Mouse (Mus musculus): ENCODE measurements around the gene Dmwd. TPM values are rescaled to one million over a fixed set of nuclear protein-coding genes. Genes with fewer than 3 reads are reported as not detected.
A peak's percentile ranks its signal among the peaks of the same experiment; 100 is the strongest.

Gene Dmwd
- polyA plus RNA-seq, 1 experiment from 2014 or later = 11.9 TPM

DNA sequence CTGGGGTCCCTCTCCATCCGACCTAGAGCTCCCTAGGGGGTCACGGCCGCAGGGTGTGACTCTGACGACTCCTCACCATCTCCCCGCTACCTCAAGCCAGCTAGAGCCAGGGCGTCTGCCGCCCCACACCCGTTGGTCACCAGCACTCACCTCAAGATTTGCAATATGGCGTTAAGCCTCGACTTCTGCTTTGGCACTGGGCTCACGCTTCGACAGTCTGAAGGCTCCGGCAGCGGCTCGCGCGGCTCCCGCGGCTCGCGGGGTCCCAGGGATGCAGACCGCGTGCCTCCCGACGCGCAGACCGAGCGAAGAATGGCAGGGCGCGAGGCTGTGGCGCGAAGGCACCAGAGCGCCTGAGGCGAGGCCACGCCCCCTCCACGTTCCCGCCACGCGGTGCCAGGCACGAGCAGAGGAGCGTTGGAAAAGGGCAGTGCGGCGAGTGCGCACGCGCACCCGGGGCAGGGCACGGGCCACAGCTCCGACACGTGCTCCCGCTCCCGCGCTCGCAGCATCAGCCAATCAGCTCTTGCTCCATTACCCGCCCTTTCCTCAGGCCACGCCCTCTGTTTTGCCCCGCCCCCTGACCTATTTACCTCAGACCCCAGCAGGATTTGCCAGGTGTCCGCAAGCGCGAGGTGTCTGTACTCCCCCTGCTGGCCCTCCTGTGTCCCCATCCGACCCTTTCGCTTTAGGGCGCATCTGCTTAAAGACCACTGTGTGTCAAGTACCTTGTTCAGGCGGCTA is 42.2 kb downstream of the Dmwd start, which contains the start of gene Gm4969:
TSS of gene Gm4969 (minus strand) at position 341 of the 744 bp plus-strand sequence.
- Histone ChIP-seq H3K27ac (ENCODE audit: low read length) (no peak within 1 kb of the TSS), H3K9me3 (ENCODE audit: control insufficient read depth, low read length) (peaks cover 11% of the 10 kb centered on the region), H3K9ac (ENCODE audit: low read length) (no peak within 1 kb of the TSS), H3K27me3 (ENCODE audit: control insufficient read depth, insufficient read depth, low read depth, low read length) (no peaks in the 10 kb centered on the region), H3K36me3 (ENCODE audit: control insufficient read depth, insufficient read depth, low read length) (no peaks in the 10 kb centered on the region), H3K4me1 (replicated peaks; ENCODE audit: control insufficient read depth, insufficient read depth, low read length) (peaks cover 14% of the 10 kb centered on the region), H3K4me3 (ENCODE audit: low read length) (peak within 1 kb of the TSS; percentile 33), H3K4me2 (ENCODE audit: low read depth, low read length) (peak within 1 kb of the TSS; percentile 84)
- peak; percentile 24; the same call in 1 of the 2 replicates for ATAC-seq (ENCODE audit: low read depth)
- WGBS = 20% methylated on average over 63 of the region's 64 CpGs

DNA sequence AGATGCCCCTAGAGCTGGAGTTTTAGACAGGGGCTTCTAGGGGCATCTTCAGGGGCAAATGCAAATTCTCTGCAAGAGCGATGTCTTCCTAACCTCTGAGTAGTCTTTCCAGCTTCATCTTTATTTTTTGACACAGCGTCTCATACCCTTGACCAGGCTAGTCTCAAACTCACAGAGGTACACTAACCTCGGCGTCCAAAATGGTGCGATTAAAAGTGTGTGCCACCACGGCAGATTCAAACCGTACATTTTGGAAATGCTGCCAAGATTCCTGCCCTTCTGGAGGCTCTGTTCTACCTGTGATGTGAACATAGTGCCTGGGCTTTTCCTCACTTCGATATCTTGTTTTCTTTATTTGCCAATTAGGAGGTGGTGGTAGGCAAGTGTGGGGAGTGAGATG is 43.1 kb downstream of the Dmwd start:
- no peak overlapping the region; the same call in 1 of the 2 replicates for H3K4me3 ChIP-seq (ENCODE audit: low read length)
- H3K4me2 ChIP-seq (ENCODE audit: low read depth, low read length) = peak overlapping the region; percentile 84; the same call in 1 of the 2 replicates
- peak; percentile 22; the same call in 1 of the 2 replicates for ATAC-seq (ENCODE audit: low read depth)

DNA sequence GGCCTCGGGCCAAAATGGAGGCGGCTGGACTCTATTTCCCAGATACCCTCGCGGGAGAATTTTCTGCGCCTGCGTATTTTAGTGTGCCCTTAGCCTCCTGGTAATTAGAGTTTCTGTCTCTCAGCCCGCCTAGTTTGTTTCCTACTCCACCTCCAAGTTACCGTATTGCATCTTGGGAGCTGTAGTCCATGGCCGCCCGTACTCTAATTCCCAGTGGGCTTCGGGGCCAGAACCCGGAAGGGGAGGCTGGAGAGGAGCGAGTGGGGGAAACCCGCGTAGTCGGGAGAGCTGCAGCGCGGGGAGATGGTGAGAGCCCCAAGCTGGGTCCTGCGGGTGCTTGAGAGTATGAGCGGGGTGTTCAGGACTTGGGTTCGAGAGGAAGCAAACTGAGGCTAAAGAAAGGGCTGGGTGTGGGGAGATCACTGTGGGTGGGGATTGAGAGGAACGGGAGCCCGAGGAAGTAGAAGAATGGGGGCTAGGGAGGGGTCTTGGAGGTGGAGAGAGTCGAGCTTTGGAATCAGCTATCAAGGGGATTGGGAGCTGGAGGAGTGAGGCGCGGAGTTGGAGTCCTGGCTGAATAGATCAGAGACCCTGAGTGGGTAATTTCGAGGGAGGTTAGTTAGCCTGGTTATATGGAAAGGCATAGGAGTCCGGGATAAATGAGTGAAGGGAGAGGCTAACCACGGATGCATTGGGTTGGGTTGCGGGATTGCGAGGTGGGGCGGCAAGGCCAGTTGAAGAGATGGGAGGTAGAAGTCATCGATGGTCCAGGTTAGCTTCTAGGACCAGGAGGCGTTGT is 43.8 kb downstream of the Dmwd start, which contains the start of gene Fbxo46:
TSS of gene Fbxo46 (plus strand) at position 229 of the 799 bp plus-strand sequence.
- 1% methylated on average over 34 of the region's 34 CpGs for WGBS
- H3K9ac ChIP-seq (ENCODE audit: low read length) = peak within 1 kb of the TSS; percentile 81
- no peaks in the 10 kb centered on the region for H3K27me3 ChIP-seq (ENCODE audit: control insufficient read depth, insufficient read depth, low read depth, low read length)
- peak within 1 kb of the TSS; percentile 81 for H3K4me3 ChIP-seq (ENCODE audit: low read length)
- peaks cover 14% of the 10 kb centered on the region for H3K4me1 ChIP-seq (replicated peaks; ENCODE audit: control insufficient read depth, insufficient read depth, low read length)
- peaks cover 11% of the 10 kb centered on the region for H3K9me3 ChIP-seq (ENCODE audit: control insufficient read depth, low read length)
- peak; percentile 97 for ATAC-seq (ENCODE audit: low read depth)
- 0 out of 2 replicates have a peak within 1 kb of the TSS, but pooled peaks have one; percentile 9 for H3K27ac ChIP-seq (ENCODE audit: low read length)
- H3K36me3 ChIP-seq (ENCODE audit: control insufficient read depth, insufficient read depth, low read length) = no peaks in the 10 kb centered on the region
- H3K4me2 ChIP-seq (ENCODE audit: low read depth, low read length) = peak within 1 kb of the TSS; percentile 84

More for the DNA sequence above, 43.1 kb downstream of the Dmwd start:
- H3K4me1 ChIP-seq (replicated peaks; ENCODE audit: control insufficient read depth, insufficient read depth, low read length) = peaks cover 14% of the 10 kb centered on the region
- H3K9me3 ChIP-seq (ENCODE audit: control insufficient read depth, low read length) = peaks cover 11% of the 10 kb centered on the region
- no peaks in the 10 kb centered on the region for H3K36me3 ChIP-seq (ENCODE audit: control insufficient read depth, insufficient read depth, low read length)
- no peaks in the 10 kb centered on the region for H3K27me3 ChIP-seq (ENCODE audit: control insufficient read depth, insufficient read depth, low read depth, low read length)
- 93% methylated on average over 8 of the region's 8 CpGs for WGBS
- no peak overlapping the region for H3K9ac ChIP-seq (ENCODE audit: low read length)
- H3K27ac ChIP-seq (ENCODE audit: low read length) = no peak overlapping the region

DNA sequence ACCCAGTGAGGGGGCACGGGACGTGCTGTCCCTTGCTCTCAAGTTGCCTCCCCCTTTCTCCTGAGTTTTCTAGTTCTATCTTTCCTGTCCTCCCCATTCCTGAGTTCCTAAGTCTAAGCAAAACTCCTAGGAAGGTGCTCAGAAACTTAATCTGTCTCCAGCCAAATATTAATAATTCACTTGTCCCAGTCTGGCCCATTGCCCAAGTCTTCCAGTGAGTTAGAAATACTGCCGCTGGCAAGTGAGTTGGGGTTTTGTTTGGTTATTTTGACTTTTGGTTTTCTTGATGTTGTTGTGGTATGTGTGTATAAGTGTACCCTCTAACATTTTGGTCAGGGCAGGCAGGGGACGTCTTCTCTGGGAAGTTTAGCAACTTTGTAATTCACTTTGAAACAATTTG is 45.7 kb downstream of the Dmwd start:
- no peak for ATAC-seq (ENCODE audit: low read depth)
- no peak overlapping the region for H3K4me3 ChIP-seq (ENCODE audit: low read length)
- WGBS = 87% methylated on average over 4 of the region's 4 CpGs

DNA sequence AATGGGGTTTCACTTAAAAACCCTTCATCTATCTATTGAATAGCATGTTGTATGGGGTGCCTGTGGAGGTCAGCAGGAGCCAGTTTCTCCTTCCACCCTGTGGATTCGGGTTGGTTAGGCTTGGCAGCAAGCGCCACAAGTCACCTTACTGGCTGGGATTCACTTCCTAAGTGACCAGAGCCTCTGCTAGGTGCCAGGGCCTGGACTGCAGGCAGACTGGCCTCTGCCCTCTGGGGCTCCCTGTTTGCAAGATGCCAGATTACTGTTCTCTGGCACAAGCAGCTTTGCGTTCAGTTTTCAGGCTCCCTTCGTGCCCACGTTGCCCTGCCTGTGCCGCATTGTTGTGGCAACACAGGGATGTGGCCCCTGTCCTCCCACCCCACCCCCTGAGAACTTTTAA is 48.7 kb downstream of the Dmwd start:
- Histone ChIP-seq H3K4me2 (ENCODE audit: low read depth, low read length) (no peak overlapping the region), H3K27me3 (ENCODE audit: control insufficient read depth, insufficient read depth, low read depth, low read length) (no peaks in the 10 kb centered on the region), H3K9me3 (ENCODE audit: control insufficient read depth, low read length) (no peaks in the 10 kb centered on the region), H3K27ac (ENCODE audit: low read length) (no peak overlapping the region), H3K9ac (ENCODE audit: low read length) (no peak overlapping the region), H3K4me3 (ENCODE audit: low read length) (no peak overlapping the region), H3K4me1 (replicated peaks; ENCODE audit: control insufficient read depth, insufficient read depth, low read length) (peaks cover 8% of the 10 kb centered on the region), H3K36me3 (ENCODE audit: control insufficient read depth, insufficient read depth, low read length) (no peaks in the 10 kb centered on the region)
- WGBS = 81% methylated on average over 6 of the region's 6 CpGs
- ATAC-seq (ENCODE audit: low read depth) = no peak

More for the DNA sequence above, 45.7 kb downstream of the Dmwd start:
- Histone ChIP-seq H3K27ac (ENCODE audit: low read length) (no peak overlapping the region), H3K27me3 (ENCODE audit: control insufficient read depth, insufficient read depth, low read depth, low read length) (no peaks in the 10 kb centered on the region), H3K4me1 (replicated peaks; ENCODE audit: control insufficient read depth, insufficient read depth, low read length) (peaks cover 14% of the 10 kb centered on the region), H3K9me3 (ENCODE audit: control insufficient read depth, low read length) (peaks cover 11% of the 10 kb centered on the region), H3K9ac (ENCODE audit: low read length) (no peak overlapping the region), H3K4me2 (ENCODE audit: low read depth, low read length) (no peak overlapping the region), H3K36me3 (ENCODE audit: control insufficient read depth, insufficient read depth, low read length) (no peaks in the 10 kb centered on the region)

DNA sequence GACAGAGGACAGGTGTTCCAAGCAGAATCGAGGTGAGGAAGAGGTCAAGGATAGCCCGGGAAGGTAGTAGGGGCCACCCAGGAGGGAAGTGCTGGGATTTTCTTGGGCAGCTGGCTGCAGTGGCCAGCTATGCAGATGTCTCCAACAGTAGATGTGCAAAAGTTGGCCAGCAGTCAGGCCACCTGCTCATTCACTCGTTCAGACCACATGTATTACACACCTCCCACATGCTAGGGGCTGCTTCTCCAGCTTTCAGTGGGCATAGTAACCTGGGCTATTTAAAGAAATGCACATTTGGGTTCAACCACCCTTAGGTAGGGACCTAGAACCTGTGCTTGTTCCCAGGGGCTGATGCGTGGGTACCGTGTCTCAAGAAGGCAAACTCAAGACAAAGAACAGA is 51.7 kb downstream of the Dmwd start:
- no peak overlapping the region for H3K9ac ChIP-seq (ENCODE audit: low read length)
- no peak for ATAC-seq (ENCODE audit: low read depth)
- no peak overlapping the region for H3K4me3 ChIP-seq (ENCODE audit: low read length)
- 79% methylated on average over 5 of the region's 5 CpGs for WGBS
- no peaks in the 10 kb centered on the region for H3K36me3 ChIP-seq (ENCODE audit: control insufficient read depth, insufficient read depth, low read length)
- peaks cover 10% of the 10 kb centered on the region for H3K4me1 ChIP-seq (replicated peaks; ENCODE audit: control insufficient read depth, insufficient read depth, low read length)
- no peak overlapping the region for H3K27ac ChIP-seq (ENCODE audit: low read length)
- H3K27me3 ChIP-seq (ENCODE audit: control insufficient read depth, insufficient read depth, low read depth, low read length) = no peaks in the 10 kb centered on the region
- H3K9me3 ChIP-seq (ENCODE audit: control insufficient read depth, low read length) = no peaks in the 10 kb centered on the region
- no peak overlapping the region for H3K4me2 ChIP-seq (ENCODE audit: low read depth, low read length)

DNA sequence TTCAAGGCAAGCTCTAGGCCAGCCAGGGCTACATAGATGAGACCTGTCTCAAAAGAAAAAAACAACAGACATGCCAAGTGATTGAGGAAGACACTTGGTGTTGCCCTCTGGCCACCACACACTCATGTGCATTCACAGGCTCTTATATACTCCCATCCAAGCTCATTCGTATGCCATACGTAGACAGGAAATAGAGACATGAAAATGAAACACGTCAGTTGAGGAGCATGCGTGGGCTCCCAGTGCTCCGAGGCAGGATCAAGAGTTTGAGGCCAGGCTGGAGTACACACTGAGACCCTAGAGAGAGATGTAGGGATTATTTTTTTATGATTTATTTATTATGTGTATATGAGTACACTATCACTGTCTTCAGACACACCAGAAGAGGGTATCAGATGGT is 53.4 kb downstream of the Dmwd start:
- no peaks in the 10 kb centered on the region for H3K36me3 ChIP-seq (ENCODE audit: control insufficient read depth, insufficient read depth, low read length)
- H3K9ac ChIP-seq (ENCODE audit: low read length) = no peak overlapping the region
- ATAC-seq (ENCODE audit: low read depth) = no peak
- no peaks in the 10 kb centered on the region for H3K9me3 ChIP-seq (ENCODE audit: control insufficient read depth, low read length)
- H3K4me2 ChIP-seq (ENCODE audit: low read depth, low read length) = no peak overlapping the region
- no peak overlapping the region for H3K4me3 ChIP-seq (ENCODE audit: low read length)
- H3K27ac ChIP-seq (ENCODE audit: low read length) = no peak overlapping the region
- WGBS = 87% methylated on average over 5 of the region's 5 CpGs
- no peaks in the 10 kb centered on the region for H3K27me3 ChIP-seq (ENCODE audit: control insufficient read depth, insufficient read depth, low read depth, low read length)
- H3K4me1 ChIP-seq (replicated peaks; ENCODE audit: control insufficient read depth, insufficient read depth, low read length) = peaks cover 10% of the 10 kb centered on the region

DNA sequence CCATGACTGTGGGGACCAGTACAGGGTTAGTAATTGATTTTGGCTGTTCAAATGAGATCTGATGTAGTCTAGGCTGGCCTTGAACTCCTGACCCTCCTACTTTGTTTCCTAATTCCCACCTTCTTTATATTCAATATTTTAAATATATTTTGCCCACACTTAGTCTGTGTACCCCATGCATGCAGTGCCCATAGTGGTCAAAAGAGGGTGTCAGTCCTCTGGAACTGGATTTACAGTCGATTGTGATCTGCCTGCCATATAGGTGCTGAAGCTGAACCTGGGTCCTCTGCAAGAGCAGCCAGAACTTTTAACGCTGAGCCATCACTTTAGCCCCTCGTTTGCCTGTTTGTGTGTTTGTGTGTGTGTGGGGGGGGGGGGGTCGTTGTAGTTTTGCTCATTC is 54.6 kb downstream of the Dmwd start:
- Histone ChIP-seq H3K4me3 (ENCODE audit: low read length) (peak overlapping the region; percentile 57), H3K36me3 (ENCODE audit: control insufficient read depth, insufficient read depth, low read length) (peaks cover 4% of the 10 kb centered on the region; the same call in 1 of the 2 replicates), H3K9me3 (ENCODE audit: control insufficient read depth, low read length) (no peaks in the 10 kb centered on the region), H3K27me3 (ENCODE audit: control insufficient read depth, insufficient read depth, low read depth, low read length) (no peaks in the 10 kb centered on the region), H3K9ac (ENCODE audit: low read length) (peak overlapping the region; percentile 60), H3K4me2 (ENCODE audit: low read depth, low read length) (peak overlapping the region; percentile 59), H3K4me1 (replicated peaks; ENCODE audit: control insufficient read depth, insufficient read depth, low read length) (peaks cover 10% of the 10 kb centered on the region), H3K27ac (ENCODE audit: low read length) (peak overlapping the region; percentile 84)
- 27% methylated on average over 4 of the region's 4 CpGs for WGBS
- ATAC-seq (ENCODE audit: low read depth) = no peak

DNA sequence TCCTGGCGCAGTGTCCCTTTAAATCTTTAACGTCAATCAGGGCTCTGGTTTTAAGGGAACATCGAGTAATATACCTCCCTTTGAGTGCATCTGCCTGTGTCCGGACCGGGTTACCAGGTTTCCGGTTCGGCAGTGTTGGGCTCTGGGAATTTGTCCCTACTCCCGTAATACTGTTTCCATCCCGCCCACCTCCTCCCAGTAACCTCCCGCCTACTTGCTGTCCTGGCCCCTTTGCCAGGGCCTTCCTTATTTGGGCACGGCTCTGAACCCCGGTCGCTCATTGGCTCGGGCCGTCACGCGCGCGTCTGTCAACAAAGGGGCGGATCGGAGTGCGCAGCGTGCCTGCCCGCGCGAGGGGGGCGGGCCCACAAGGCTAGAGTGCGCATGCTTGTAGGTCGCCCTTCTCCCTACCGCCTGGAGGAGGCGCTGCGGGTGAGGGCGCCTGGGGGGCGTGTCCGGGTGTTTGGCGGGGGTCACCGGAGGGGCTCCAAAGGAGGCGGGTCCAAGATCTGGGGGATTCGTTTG is 55.4 kb downstream of the Dmwd start:
- Histone ChIP-seq H3K4me1 (replicated peaks; ENCODE audit: control insufficient read depth, insufficient read depth, low read length) (peaks cover 10% of the 10 kb centered on the region), H3K9ac (ENCODE audit: low read length) (peak overlapping the region; percentile 67), H3K36me3 (ENCODE audit: control insufficient read depth, insufficient read depth, low read length) (peaks cover 11% of the 10 kb centered on the region; the same call in 1 of the 2 replicates), H3K4me3 (ENCODE audit: low read length) (peak overlapping the region; percentile 57), H3K9me3 (ENCODE audit: control insufficient read depth, low read length) (no peaks in the 10 kb centered on the region), H3K27ac (ENCODE audit: low read length) (peak overlapping the region; percentile 84), H3K4me2 (ENCODE audit: low read depth, low read length) (peak overlapping the region; percentile 84), H3K27me3 (ENCODE audit: control insufficient read depth, insufficient read depth, low read depth, low read length) (no peaks in the 10 kb centered on the region)
- peak; percentile 100 for ATAC-seq (ENCODE audit: low read depth)
- WGBS = 0% methylated on average over 39 of the region's 39 CpGs
